Mouse (Mus musculus) brown adipose tissue, adult 24 weeks (tissue): ENCODE results near the gene Npas2. TPM values are rescaled to one million over a fixed set of nuclear protein-coding genes. Genes with fewer than 3 reads are reported as not detected.

ENCODE experiments used
- H3K27ac ChIP-seq: fragments of 200-500 bp; replicated peaks from 2 replicates; pipeline ENCODE4 v1.5.1; 2012; ENCODE audit warnings: low read depth, mild to moderate bottlenecking, low read length
- H3K4me1 ChIP-seq: fragments of 200-500 bp; 2 replicates; pipeline ENCODE4 v1.6.1; 2012; ENCODE audit warnings: low read length, mixed read lengths; ENCODE audit not compliant: control insufficient read depth, insufficient read depth, insufficient read length
- H3K4me3 ChIP-seq: fragments of 200-500 bp; 2 replicates; pipeline ENCODE4 v1.5.1; 2012; ENCODE audit warnings: low read depth, mild to moderate bottlenecking, low read length, moderate library complexity; ENCODE audit not compliant: insufficient read depth
- polyA plus RNA-seq: library from polyadenylated mRNA; stranded (reverse); fragments of >200 nt; gene quantifications from 2 replicates; pipeline ENCODE4 v1.2.4, GENCODE M21; 2012; ENCODE audit not compliant: missing spikeins, insufficient read depth, insufficient read length

The Npas2 gene
- polyA plus RNA-seq, 1 experiment, result 0.95 TPM

- H3K4me1 ChIP-seq, result no peaks in the 10 kb centered on the region
- no peak overlapping the region for H3K4me3 ChIP-seq
- no peak overlapping the region for H3K27ac ChIP-seq
Observed at GRCm38 (mm10) chr1:39251679-39252078, 58.1 kb downstream of the Npas2 start.

DNA sequence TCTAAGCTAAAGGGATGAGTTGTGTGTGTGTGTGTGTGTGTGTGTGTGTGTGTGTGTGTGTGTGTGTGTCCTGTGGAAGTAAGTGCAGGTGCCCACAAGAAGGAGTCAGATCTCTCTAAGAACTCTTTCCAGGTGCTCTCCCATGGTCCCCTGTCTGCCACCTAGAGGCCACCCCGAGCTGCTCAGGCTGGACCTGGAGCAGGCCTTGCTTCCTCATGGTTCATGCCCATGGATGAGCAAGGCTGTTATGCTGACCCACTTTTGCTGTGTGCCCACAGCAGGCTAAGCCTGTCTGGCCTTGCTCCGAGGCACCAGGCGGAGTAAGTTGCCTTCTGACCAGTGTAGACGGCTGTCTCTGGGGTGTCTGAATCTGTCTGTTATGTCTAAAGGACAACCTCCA is 60.2 kb downstream of the Npas2 start:
- no peak overlapping the region for H3K27ac ChIP-seq
- H3K4me3 ChIP-seq, result no peak overlapping the region
- H3K4me1 ChIP-seq, result no peaks in the 10 kb centered on the region

GRCm38 (mm10) chr1:39256051-39256450 is 62.5 kb downstream of the Npas2 start:
- Histone ChIP-seq H3K4me1 (no peaks in the 10 kb centered on the region; the same call in 1 of the 2 replicates), H3K27ac (no peak overlapping the region), H3K4me3 (no peak overlapping the region)

GRCm38 (mm10) chr1:39256513-39257330 is 63.2 kb downstream of the Npas2 start:
- no peaks in the 10 kb centered on the region; the same call in 1 of the 2 replicates for H3K4me1 ChIP-seq
- H3K27ac ChIP-seq, result no peak overlapping the region
- no peak overlapping the region for H3K4me3 ChIP-seq

DNA sequence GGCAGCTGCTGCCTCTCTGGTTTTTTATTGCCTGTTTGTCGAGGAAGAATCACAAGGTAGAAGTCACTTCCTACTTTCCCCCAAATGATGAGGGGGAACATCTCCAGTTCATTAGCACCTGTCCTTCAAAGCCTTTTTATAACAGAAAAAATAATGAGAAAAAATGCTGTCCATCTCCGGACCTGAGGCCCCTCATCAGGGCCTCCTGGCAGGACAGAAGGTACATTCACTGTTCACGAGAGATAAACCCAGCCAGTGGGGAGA is 63.7 kb downstream of the Npas2 start:
- Histone ChIP-seq H3K4me1 (no peaks in the 10 kb centered on the region; the same call in 1 of the 2 replicates), H3K27ac (no peak overlapping the region), H3K4me3 (no peak overlapping the region)

GRCm38 (mm10) chr1:39259668-39260067 is 66.1 kb downstream of the Npas2 start:
- Histone ChIP-seq H3K27ac (no peak overlapping the region), H3K4me1 (no peaks in the 10 kb centered on the region; the same call in 1 of the 2 replicates), H3K4me3 (no peak overlapping the region)

DNA sequence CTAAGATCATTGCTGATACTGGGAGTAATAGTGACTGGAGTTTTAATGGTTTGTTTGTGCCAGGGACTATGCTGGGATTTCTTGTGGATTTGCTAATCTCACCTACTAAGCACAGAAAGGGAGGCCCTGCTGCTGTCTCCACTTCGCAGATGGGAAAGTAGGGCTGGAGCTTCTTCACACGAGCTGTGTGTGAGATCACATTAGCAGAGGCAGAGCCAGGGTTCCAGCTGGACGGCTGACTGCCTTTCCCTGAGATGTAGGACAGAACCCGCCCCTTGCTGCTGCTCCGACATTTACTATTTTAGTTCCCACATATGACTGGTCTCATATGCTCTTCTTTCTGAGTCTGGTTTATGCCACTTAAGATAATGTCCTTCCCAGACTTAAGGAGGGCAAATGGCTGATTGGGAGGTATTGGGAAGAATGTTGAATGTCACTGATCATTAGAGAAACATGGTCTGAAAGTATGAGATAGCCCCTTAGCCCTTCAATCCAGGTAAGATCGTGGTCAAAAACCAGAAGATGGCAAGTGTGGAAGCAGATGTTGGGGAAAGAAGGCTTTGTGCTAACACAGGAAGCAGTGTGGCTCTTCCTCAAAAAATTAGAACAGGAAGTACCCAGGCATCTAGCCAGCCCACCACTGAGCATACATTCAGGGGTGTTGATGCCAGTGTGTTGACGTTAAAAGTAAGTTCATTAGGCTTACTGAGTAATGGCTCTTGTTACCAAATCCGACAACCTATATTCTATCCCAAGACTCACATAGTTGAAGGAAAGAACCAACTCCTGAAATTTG is 66.8 kb downstream of the Npas2 start:
- Histone ChIP-seq H3K4me1 (no peaks in the 10 kb centered on the region; the same call in 1 of the 2 replicates), H3K27ac (no peak overlapping the region), H3K4me3 (no peak overlapping the region)

DNA sequence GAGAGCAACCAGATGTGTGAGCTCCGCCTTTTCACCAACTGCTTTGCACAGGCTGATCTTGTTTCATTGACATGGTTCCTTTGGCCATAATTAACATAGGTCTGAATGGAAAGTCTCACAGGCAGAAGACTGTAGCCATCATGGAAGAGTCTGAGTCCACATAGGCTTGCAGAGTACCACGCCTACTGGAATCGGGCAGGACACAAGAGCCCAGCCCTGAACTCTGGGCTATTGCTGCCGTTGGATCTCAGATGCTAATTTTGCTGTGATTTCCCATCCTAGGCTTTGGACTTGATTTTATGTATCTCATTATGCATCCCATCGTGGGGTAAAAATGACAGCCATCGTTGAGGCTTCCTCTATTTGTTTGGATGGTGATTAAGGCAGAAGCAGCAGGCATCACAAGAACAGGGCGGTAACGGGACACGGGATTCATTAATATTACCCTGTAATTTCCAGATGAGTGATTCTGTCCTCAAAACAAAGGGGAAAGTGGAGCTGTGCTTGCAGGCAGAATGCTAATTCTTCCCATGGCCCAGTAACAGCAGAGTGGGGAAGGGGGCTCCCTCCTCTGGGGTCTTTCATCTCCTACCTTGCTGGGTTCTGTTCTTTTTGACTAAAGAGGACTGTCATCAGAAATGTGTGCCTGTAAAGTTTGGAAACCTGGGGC is 73.4 kb downstream of the Npas2 start:
- no peak overlapping the region for H3K4me3 ChIP-seq
- peaks cover 5% of the 10 kb centered on the region; the same call in 1 of the 2 replicates for H3K4me1 ChIP-seq

DNA sequence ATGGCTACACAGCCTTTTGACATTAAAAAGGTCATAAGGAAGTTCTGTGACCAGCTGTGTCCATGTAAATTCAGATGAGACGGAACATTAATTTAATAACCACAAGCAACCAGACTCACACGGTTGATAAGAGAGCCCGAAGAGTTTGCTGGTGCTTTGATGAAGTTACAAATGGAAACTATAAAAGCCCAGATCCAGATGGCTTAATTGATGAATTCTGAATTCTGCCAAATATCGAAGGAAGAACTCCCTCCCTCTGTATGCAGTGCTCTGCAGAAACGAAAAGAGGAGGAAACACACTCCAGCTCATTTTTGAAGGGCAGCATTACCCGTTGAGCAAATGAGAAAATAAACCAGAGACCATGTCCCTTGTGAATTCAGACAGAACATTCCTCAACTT is 79.4 kb downstream of the Npas2 start:
- H3K27ac ChIP-seq, result no peak overlapping the region
- H3K4me1 ChIP-seq, result peaks cover 3% of the 10 kb centered on the region; the same call in 1 of the 2 replicates
- H3K4me3 ChIP-seq, result no peak overlapping the region

More for the DNA sequence above, 73.4 kb downstream of the Npas2 start:
- H3K27ac ChIP-seq, result no peak overlapping the region

DNA sequence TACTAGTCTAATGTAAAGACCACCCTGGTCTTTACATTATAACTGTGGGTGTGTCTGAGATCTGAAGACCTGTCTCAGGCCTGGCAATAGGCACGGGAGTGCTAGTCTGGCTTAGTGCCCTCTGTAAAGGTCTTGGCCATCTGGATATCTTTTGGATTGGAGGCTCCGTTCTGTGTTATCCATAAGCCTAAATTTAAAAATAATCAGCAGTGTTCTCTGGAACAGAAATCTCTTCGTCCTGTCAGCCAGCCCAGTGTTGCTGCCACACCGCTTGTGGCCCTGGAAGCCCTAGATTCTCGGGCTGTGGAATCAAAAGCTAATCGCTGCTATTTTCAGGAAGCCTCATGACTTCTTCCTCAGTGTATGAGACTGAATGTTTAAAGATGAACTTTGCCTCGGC is 86.9 kb downstream of the Npas2 start:
- no peak overlapping the region for H3K27ac ChIP-seq
- no peak overlapping the region for H3K4me3 ChIP-seq

GRCm38 (mm10) chr1:39280989-39281875 is 87.7 kb downstream of the Npas2 start:
- Histone ChIP-seq H3K4me3 (no peak overlapping the region), H3K27ac (no peak overlapping the region), H3K4me1 (no peaks in the 10 kb centered on the region)

More for the DNA sequence above, 86.9 kb downstream of the Npas2 start:
- H3K4me1 ChIP-seq, result no peaks in the 10 kb centered on the region

DNA sequence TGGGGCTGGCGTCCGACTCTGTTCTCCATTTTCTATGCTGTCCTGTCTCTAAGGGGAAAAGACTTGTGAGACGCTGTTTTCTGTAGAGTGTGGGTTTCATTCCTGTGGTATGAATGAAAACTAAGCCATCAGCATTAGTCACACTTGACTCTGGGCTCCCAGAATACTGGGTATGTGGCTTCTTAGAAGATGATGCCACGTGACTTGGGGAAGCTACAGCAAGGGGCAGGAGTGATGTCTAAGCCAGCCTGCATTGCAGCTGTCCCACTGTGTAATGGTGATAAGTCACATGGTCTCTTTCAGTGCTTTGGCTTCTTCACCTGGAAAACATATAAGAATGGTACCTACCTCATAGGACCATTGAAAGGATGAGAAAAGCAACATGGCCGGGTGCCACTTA is 88.4 kb downstream of the Npas2 start:
- no peak overlapping the region for H3K27ac ChIP-seq
- no peak overlapping the region for H3K4me3 ChIP-seq
- no peaks in the 10 kb centered on the region for H3K4me1 ChIP-seq

DNA sequence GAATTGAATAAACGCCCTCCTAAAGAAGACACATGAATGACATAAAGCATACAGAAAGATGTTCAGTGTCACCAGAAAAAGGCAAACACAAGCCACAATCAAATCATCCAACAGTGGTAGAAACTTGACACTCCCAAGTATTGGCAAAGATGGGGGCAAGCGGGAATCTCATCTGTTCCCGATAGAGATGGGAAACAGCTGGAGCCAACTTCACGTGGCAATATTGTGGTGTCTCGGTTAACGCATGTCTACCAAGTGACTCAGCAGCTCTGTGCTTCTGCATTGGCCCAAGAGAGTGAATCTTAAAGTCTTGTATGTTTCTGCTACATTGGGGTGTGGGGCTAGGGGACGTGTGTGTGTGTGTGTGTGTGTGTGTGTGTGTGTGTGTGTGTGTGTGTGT is 89.8 kb downstream of the Npas2 start:
- Histone ChIP-seq H3K4me3 (no peak overlapping the region), H3K4me1 (no peaks in the 10 kb centered on the region), H3K27ac (no peak overlapping the region)

DNA sequence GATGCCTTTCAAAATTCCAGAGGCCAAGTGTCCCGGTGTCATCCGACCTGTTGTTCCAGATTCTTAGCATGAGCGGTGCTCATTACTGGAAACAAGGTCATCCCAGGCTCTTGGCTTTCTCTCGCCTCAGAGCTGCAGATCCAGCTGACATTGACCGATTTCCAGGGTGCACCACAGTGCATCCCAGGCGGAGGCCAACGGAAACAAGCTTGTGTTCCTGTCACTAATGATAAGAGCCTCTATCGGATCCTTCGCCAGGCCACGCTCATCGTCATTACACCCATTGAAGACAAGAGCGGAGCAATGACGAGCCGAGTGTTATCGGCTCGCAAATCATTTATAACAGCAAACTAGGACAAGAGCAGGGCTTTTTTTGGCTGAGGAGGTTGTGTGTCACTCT is 91.3 kb downstream of the Npas2 start:
- Histone ChIP-seq H3K4me1 (no peaks in the 10 kb centered on the region; the same call in 1 of the 2 replicates), H3K27ac (no peak overlapping the region), H3K4me3 (no peak overlapping the region)
